Mouse (Mus musculus) lung, embryonic 16.5 days (tissue): ENCODE data around the gene Rps25. TPM values are rescaled to one million over a fixed set of nuclear protein-coding genes. Genes with fewer than 3 reads are reported as not detected.
"Not testable (repeated sequence)": the region's sequence is repeated elsewhere in the genome, so short reads cannot be mapped to it uniquely, and the experiment has no call there.

Source experiments
- ATAC-seq: fragments of 200-750 bp; cut with Nextera tagmentation; 2 replicates; pipeline ENCODE4 v1.8.0; 2017; ENCODE audit warnings: low read depth, mild to moderate bottlenecking, moderate library complexity
- H3K27ac ChIP-seq: fragments of 300-500 bp; sonication (generic); 2 replicates; pipeline ENCODE4 v1.5.1; 2014; ENCODE audit warnings: mild to moderate bottlenecking, control low read depth, low read length
- H3K27me3 ChIP-seq: fragments of 300-500 bp; sonication (generic); 2 replicates; pipeline ENCODE4 v1.6.1; 2014; ENCODE audit warnings: low read depth, low read length, mixed read lengths; ENCODE audit not compliant: control insufficient read depth, insufficient read depth
- H3K36me3 ChIP-seq: fragments of 300-500 bp; sonication (generic); 2 replicates; pipeline ENCODE4 v1.6.1; 2014; ENCODE audit warnings: low read length; ENCODE audit not compliant: control insufficient read depth, insufficient read depth
- H3K4me1 ChIP-seq: fragments of 300-500 bp; sonication (generic); replicated peaks from 2 replicates; pipeline ENCODE4 v1.6.1; 2014; ENCODE audit warnings: low read length, mixed read lengths; ENCODE audit not compliant: control insufficient read depth, insufficient read depth
- H3K4me2 ChIP-seq: fragments of 300-500 bp; sonication (generic); 2 replicates; pipeline ENCODE4 v1.6.1; 2014; ENCODE audit warnings: low read depth, low read length, control low read depth
- H3K4me3 ChIP-seq: fragments of 300-500 bp; sonication (generic); 2 replicates; pipeline ENCODE4 v1.5.1; 2014; ENCODE audit warnings: mild to moderate bottlenecking, low read length, control low read depth
- H3K9ac ChIP-seq: fragments of 300-500 bp; sonication (generic); 2 replicates; pipeline ENCODE4 v1.6.1; 2014; ENCODE audit warnings: low read length, control low read depth
- H3K9me3 ChIP-seq: fragments of 300-500 bp; sonication (generic); 2 replicates; pipeline ENCODE4 v1.6.1; 2016; ENCODE audit warnings: low read length; ENCODE audit not compliant: control insufficient read depth
- WGBS: fragments of 180-500 bp; shearing (Covaris S2); extraction: QIAGEN DNeasy Blood & Tissue Kit; methylation state at CpG from one replicate; pipeline ENCODE4 v1.1.7; 2014; 5-methylcytosine and 5-hydroxymethylcytosine counted together
- polyA plus RNA-seq: library from polyadenylated mRNA; unstranded; fragments of >200 nt; fragmentation: Nextera tagmentation; extraction: Ambion mirVana; gene quantifications from 2 replicates; pipeline ENCODE4 v1.2.1, GENCODE M21; 2015

Rps25 gene
- polyA plus RNA-seq, 1 experiment from 2014 or later = 1,846 TPM

GRCm38 (mm10) chr9:44412781-44413180 is 5.8 kb downstream of the Rps25 start:
- no peak overlapping the region for H3K4me2 ChIP-seq
- 70% methylated on average over 2 of the region's 2 CpGs for WGBS
- H3K4me1 ChIP-seq = peaks cover 11% of the 10 kb centered on the region
- H3K4me3 ChIP-seq = no peak overlapping the region
- no peaks in the 10 kb centered on the region for H3K27me3 ChIP-seq
- H3K36me3 ChIP-seq = peaks cover 34% of the 10 kb centered on the region
- H3K27ac ChIP-seq = no peak overlapping the region
- no peaks in the 10 kb centered on the region for H3K9me3 ChIP-seq
- no peak for ATAC-seq
- H3K9ac ChIP-seq = no peak overlapping the region

- 6% methylated on average over 26 of the region's 26 CpGs for WGBS
Observed at GRCm38 (mm10) chr9:44417156-44417891, 10.4 kb downstream of the Rps25 start.

GRCm38 (mm10) chr9:44417892-44418363 is 11.0 kb downstream of the Rps25 start:
- Histone ChIP-seq H3K9ac (peak overlapping the region; percentile 83), H3K4me2 (peak overlapping the region; percentile 86), H3K4me3 (peak overlapping the region; percentile 80), H3K27me3 (no peaks in the 10 kb centered on the region), H3K4me1 (peaks cover 10% of the 10 kb centered on the region), H3K27ac (peak overlapping the region; percentile 80), H3K9me3 (no peaks in the 10 kb centered on the region), H3K36me3 (peaks cover 6% of the 10 kb centered on the region)
- under 1% methylated on average over 38 of the region's 38 CpGs for WGBS
- ATAC-seq = peak; percentile 97

More at GRCm38 (mm10) chr9:44417156-44417891, 10.4 kb downstream of the Rps25 start:
- peaks cover 10% of the 10 kb centered on the region for H3K4me1 ChIP-seq
- H3K4me2 ChIP-seq = peak overlapping the region; percentile 86
- H3K4me3 ChIP-seq = peak overlapping the region; percentile 80
- peak overlapping the region; percentile 80 for H3K27ac ChIP-seq
- peak; percentile 71 for ATAC-seq
- H3K36me3 ChIP-seq = peaks cover 7% of the 10 kb centered on the region
- no peaks in the 10 kb centered on the region for H3K27me3 ChIP-seq
- no peaks in the 10 kb centered on the region for H3K9me3 ChIP-seq
- H3K9ac ChIP-seq = peak overlapping the region; percentile 83

- no peak for ATAC-seq
- H3K27ac ChIP-seq = peak within 1 kb of the TSS; percentile 80
- H3K4me1 ChIP-seq = peaks cover 10% of the 10 kb centered on the region
- peak within 1 kb of the TSS; percentile 86 for H3K4me2 ChIP-seq
- WGBS = 76% methylated on average over 14 of the region's 14 CpGs
- H3K27me3 ChIP-seq = no peaks in the 10 kb centered on the region
- no peaks in the 10 kb centered on the region for H3K9me3 ChIP-seq
- H3K9ac ChIP-seq = peak within 1 kb of the TSS; percentile 83
- H3K4me3 ChIP-seq = peak within 1 kb of the TSS; percentile 80
- peaks cover 3% of the 10 kb centered on the region; the same call in 1 of the 2 replicates for H3K36me3 ChIP-seq
Observed at GRCm38 (mm10) chr9:44418519-44419385, 11.8 kb downstream of the Rps25 start, which contains the start of gene Ccdc84. Gene Ccdc84 (minus strand): TSS chr9:44418569.

- H3K4me3 ChIP-seq, ATAC-seq, H3K27ac ChIP-seq, H3K27me3 ChIP-seq, H3K4me2 ChIP-seq, H3K36me3 ChIP-seq, H3K9ac ChIP-seq, H3K4me1 ChIP-seq, H3K9me3 ChIP-seq: not testable (repeated sequence)
- 93% methylated on average over 9 of the region's 9 CpGs for WGBS
Observed at GRCm38 (mm10) chr9:44419730-44420129, 12.8 kb downstream of the Rps25 start.

- no peak overlapping the region for H3K9ac ChIP-seq
Observed at GRCm38 (mm10) chr9:44420280-44420898, 13.4 kb downstream of the Rps25 start.

GRCm38 (mm10) chr9:44423576-44423975 is 16.6 kb downstream of the Rps25 start:
- H3K4me3 ChIP-seq = no peak overlapping the region
- no peaks in the 10 kb centered on the region for H3K9me3 ChIP-seq
- 69% methylated on average over 4 of the region's 4 CpGs for WGBS
- no peaks in the 10 kb centered on the region for H3K27me3 ChIP-seq
- H3K4me2 ChIP-seq = no peak overlapping the region
- ATAC-seq = no peak
- H3K36me3 ChIP-seq = no peaks in the 10 kb centered on the region
- H3K4me1 ChIP-seq = peaks cover under 1% of the 10 kb centered on the region; the same call in 1 of the 2 replicates
- no peak overlapping the region for H3K9ac ChIP-seq
- H3K27ac ChIP-seq = no peak overlapping the region

More at GRCm38 (mm10) chr9:44420280-44420898, 13.4 kb downstream of the Rps25 start:
- Histone ChIP-seq H3K27me3 (no peaks in the 10 kb centered on the region), H3K27ac (no peak overlapping the region), H3K36me3 (peaks cover 3% of the 10 kb centered on the region; the same call in 1 of the 2 replicates), H3K4me2 (no peak overlapping the region), H3K4me1 (peaks cover 10% of the 10 kb centered on the region), H3K9me3 (no peaks in the 10 kb centered on the region), H3K4me3 (no peak overlapping the region)
- 66% methylated on average over 5 of the region's 5 CpGs for WGBS
- no peak for ATAC-seq

- H3K27me3 ChIP-seq = no peaks in the 10 kb centered on the region
- H3K4me1 ChIP-seq = no peaks in the 10 kb centered on the region
- no peak overlapping the region for H3K4me3 ChIP-seq
- no peak overlapping the region for H3K27ac ChIP-seq
- H3K9ac ChIP-seq = no peak overlapping the region
- WGBS = 41% methylated on average over 5 of the region's 5 CpGs
- H3K36me3 ChIP-seq = no peaks in the 10 kb centered on the region
- H3K4me2 ChIP-seq = no peak overlapping the region
- ATAC-seq = no peak
- no peaks in the 10 kb centered on the region for H3K9me3 ChIP-seq
Observed at GRCm38 (mm10) chr9:44432577-44433185, 25.7 kb downstream of the Rps25 start.
